Mouse (Mus musculus) large intestine, adult 2 months (tissue): ENCODE data around the gene Ifit1bl2. TPM values are rescaled to one million over a fixed set of nuclear protein-coding genes. Genes with fewer than 3 reads are reported as not detected.
"Not testable (repeated sequence)": the region's sequence is repeated elsewhere in the genome, so short reads cannot be mapped to it uniquely, and the experiment has no call there.

Experiments used
- DNase-seq: peaks from one replicate; pipeline ENCODE4 v3.0.0-alpha.2; 2012; ENCODE audit warnings: low read depth, low spot score
- WGBS: fragments of 180-500 bp; shearing (Covaris S2); methylation state at CpG from one replicate; pipeline ENCODE4 v1.1.7; 2018; 5-methylcytosine and 5-hydroxymethylcytosine counted together
- polyA plus RNA-seq: library from polyadenylated mRNA; depleted of rRNA; stranded (reverse); fragments of >200 nt; gene quantifications from 2 replicates; pipeline ENCODE4 v1.2.3, GENCODE M21; 2012

Ifit1bl2 gene
- polyA plus RNA-seq, 1 experiment, result 8.8 TPM

GRCm38 (mm10) chr19:34612243-34613001 is 28.1 kb downstream of the Ifit1bl2 start:
- WGBS, result 78% methylated on average over 6 of the region's 11 CpGs
- DNase-seq, result not testable (repeated sequence)

- 77% methylated on average over 3 of the region's 3 CpGs for WGBS
- not testable (repeated sequence) for DNase-seq
These were observed 30.4 kb downstream of the Ifit1bl2 start for GRCm38 (mm10) chr19:34610118-34610517.

- not testable (repeated sequence) for DNase-seq
- WGBS, result 17% methylated on average over 4 of the region's 4 CpGs
These were observed 33.1 kb downstream of the Ifit1bl2 start, which contains the start of gene Ifit3b for GRCm38 (mm10) chr19:34607237-34608051. Ifit3b (plus strand) TSS chr19:34607970.

DNA sequence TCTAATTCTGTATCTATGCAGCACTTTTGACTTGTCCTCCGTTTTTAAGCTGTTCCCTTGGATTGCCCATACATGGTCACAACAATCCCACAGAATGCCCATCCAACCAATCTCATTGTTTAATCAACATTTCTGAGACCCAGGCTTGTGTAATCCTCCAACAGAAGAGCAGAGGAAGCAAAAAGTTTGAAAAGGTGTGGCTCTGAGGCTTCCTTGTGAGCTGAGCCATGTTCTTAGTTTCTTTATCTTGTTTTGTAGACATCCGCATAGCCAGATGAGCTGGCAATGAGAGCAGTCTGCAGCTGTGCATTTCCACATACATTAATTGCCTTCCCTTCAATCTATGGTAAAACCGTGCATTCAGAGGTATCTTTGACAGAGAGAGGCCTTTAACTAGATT is 35.1 kb downstream of the Ifit1bl2 start:
- 91% methylated on average over 3 of the region's 3 CpGs for WGBS

DNA sequence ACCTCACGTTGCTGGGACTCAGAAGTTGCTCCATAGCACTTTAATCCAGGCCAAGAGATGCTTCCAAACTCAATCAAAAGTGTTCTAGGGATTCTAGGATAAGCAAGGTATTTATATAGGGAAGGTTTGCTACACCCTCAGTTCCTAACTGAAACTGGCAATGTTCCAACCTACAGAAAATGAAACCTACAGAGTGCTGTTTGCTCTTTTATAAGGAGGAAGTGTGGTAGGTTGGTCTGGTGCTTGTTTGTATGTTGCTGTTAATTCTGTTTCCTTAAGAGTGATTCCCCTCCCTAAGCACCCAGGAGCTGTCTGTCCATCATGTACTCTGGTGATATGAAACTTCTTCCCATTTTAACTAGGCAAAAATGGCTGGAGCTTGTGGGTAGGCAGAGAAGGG is 38.7 kb downstream of the Ifit1bl2 start, which contains the start of gene Ifit1bl1:
Gene Ifit1bl1 (minus strand): TSS at position 69 of the 400 bp plus-strand sequence.
- peak; percentile 76 for DNase-seq
- WGBS, result 28% methylated on average over 1 of the region's 1 CpGs

More for the DNA sequence above, 35.1 kb downstream of the Ifit1bl2 start:
- no peak for DNase-seq

- DNase-seq, result peak; percentile 86
These were observed 41.3 kb downstream of the Ifit1bl2 start for GRCm38 (mm10) chr19:34599250-34599649.

- WGBS, result 56% methylated on average over 2 of the region's 2 CpGs
- DNase-seq, result no peak
These were observed 42.2 kb downstream of the Ifit1bl2 start for GRCm38 (mm10) chr19:34598341-34598740.

- DNase-seq, result no peak
These were observed 43.7 kb downstream of the Ifit1bl2 start for GRCm38 (mm10) chr19:34596811-34597210.

DNA sequence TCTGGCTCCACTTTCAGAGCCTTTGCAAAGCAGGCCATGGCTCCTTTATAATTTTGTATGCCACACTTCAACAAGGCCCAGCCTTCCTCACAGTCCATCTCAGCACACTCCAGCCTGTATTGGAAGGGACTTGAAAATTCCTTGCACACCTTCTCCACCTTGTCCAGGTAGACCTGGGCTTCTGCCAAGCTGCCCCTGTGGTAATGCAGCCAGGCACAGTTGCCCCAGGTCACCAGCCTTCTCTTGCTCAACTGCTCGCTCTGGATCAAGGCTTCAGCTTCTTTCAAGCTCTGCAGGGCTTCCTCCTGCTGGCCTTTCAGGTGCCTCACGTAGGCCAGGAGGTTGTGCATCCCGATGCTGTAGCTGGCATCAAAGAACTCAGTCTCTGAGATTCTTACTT is 46.0 kb downstream of the Ifit1bl2 start:
- DNase-seq, result not testable (repeated sequence)
- WGBS, result 91% methylated on average over 3 of the region's 3 CpGs

- DNase-seq, result no peak
- 94% methylated on average over 2 of the region's 2 CpGs for WGBS
These were observed 47.1 kb downstream of the Ifit1bl2 start for GRCm38 (mm10) chr19:34593456-34593855.

GRCm38 (mm10) chr19:34588959-34589358 is 51.6 kb downstream of the Ifit1bl2 start:
- DNase-seq, result no peak

DNA sequence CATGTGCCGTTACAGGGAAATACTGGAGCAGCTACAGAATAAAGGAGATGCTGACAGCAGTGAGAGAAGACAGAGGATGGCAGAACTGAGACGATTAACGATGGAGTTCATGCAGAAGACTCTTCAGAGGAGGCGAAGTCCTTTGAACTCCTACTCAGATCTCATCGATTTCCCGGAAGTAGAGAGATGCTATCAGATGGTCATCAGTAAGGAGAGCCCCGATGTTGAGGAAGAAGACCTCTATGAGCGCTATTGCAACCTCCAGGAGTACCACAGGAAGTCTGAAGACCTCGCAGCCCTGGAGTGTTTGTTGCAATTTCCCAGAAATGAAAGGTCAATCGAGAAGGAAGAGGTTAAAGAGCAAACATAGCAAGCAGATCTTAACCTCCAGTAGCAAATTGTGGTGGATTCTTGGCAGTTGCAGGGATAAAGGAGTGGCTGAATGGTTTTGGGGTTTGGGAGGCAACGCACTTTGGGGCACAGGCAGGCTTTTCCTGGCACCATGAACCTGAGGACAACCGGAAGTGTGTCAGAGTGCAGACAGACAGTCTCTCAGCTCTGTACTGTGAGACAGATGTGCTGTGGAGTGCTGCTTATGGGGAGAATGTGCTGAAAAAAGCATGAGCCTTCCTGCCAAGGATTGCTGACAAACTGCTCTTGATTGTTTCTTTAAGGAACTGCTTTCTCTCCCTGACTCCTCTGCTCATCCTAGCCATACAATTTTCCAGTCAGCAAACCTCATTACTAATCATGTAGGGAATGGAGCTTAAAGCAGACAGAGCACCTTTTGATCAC is 52.4 kb downstream of the Ifit1bl2 start:
- not testable (repeated sequence) for DNase-seq
- WGBS, result 53% methylated on average over 7 of the region's 12 CpGs

DNA sequence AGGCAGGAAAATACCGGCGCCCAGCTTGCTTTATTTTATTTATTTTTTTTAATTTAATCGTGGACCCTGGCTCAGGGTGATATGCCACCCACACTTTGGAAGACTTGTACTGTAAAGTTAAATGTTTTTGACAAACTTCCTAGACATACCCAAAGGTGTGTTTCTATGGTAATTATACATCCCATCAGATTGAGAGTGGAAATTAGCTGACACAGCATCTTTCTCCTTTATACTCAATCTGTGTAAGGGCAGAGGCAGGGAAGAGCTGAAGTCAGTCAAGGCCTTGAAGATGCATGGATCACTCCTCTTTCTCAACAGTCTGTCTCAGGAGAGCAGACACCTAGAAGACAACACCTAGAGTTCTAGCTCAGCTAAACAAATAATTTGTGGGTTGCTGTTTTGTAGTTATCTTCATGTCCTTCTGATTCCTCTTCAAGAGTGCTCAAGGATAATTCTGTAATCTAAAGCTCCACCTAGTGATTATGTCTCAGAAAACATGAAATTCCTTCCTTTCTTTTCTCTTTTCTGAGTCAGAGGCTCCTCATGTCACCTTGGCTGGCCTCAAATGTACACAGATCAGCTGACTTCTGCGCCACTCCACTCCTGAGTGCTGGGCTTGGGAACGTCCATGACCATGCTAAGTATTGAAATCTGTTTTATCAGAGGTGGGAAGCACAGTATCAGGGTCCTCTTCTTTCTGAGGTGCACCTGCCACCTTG is 54.6 kb downstream of the Ifit1bl2 start:
- not testable (repeated sequence) for DNase-seq

GRCm38 (mm10) chr19:34583126-34583766 is 57.3 kb downstream of the Ifit1bl2 start, which contains the start of gene Ifit3:
Ifit3 (plus strand) TSS chr19:34583531.
- WGBS, result 14% methylated on average over 2 of the region's 2 CpGs
- not testable (repeated sequence) for DNase-seq

More for the DNA sequence above, 54.6 kb downstream of the Ifit1bl2 start:
- WGBS, result 63% methylated on average over 5 of the region's 5 CpGs

- 76% methylated on average over 2 of the region's 2 CpGs for WGBS
- not testable (repeated sequence) for DNase-seq
These were observed 57.8 kb downstream of the Ifit1bl2 start for GRCm38 (mm10) chr19:34582696-34583095.

GRCm38 (mm10) chr19:34577121-34577520 is 63.4 kb downstream of the Ifit1bl2 start:
- WGBS, result 59% methylated on average over 1 of the region's 1 CpGs
- DNase-seq, result no peak

- WGBS, result 49% methylated on average over 5 of the region's 5 CpGs
- DNase-seq, result peak; percentile 64
These were observed 66.9 kb downstream of the Ifit1bl2 start for GRCm38 (mm10) chr19:34573650-34574049.

DNA sequence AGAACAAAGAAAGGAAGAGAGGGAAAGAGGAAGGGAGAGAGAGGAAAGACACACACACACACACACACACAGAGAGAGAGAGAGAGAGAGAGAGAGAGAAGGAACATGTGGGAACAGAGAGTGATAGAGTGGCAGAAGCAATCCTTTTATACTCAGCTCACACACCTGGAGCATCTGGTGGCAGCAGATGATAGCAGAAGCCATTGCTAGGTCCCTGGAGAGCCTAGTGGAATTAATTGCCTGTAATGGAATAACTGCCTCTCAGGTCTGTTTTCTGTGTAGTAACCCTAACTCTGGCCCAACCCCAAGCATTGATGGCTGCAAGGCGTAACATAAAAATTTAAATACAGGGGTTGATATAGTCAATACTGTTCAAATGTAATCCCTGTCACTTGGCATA is 69.5 kb downstream of the Ifit1bl2 start:
- DNase-seq, result no peak
- 95% methylated on average over 1 of the region's 1 CpGs for WGBS
